Mouse (Mus musculus) heart, postnatal 25 days (tissue): Measurements from ENCODE around the gene Bad. TPM values are rescaled to one million over a fixed set of nuclear protein-coding genes. Genes with fewer than 3 reads are reported as not detected.
"Not testable (repeated sequence)": the region's sequence is repeated elsewhere in the genome, so short reads cannot be mapped to it uniquely, and the experiment has no call there.

Experiments used
- DNase-seq: peaks from one replicate; pipeline ENCODE4 v3.0.0; 2022; ENCODE audit warnings: low spot score
- intact Hi-C: fragments of 180-260 bp; cut with DNase I; formaldehyde crosslinking; loops from one replicate; pipeline ENCODE4 v1.15.1; 2025
- total RNA-seq, 2 experiments: library from RNA; stranded (reverse); gene quantifications; 2 replicates each; pipeline ENCODE4 v1.2.3; 2021

The Bad gene
- total RNA-seq = 10 to 100 TPM; 24.4 to 27.3 TPM

GRCm38 (mm10) chr19:6941372-6942248 is at the start of gene Bad:
Bad (plus strand) TSS chr19:6941861.
- intact Hi-C loops = loop anchor here (1.0 kb wide), 1 partner anchor 10 kb away; no protein-coding TSS in a partner anchor
- DNase-seq = peak; percentile 85

- intact Hi-C loops = no loop called here
- no peak for DNase-seq
Observed at GRCm38 (mm10) chr19:6892512-6892911, 49.1 kb upstream of the Bad start.

GRCm38 (mm10) chr19:6893731-6894451 is 47.8 kb upstream of the Bad start:
- DNase-seq = no peak
- intact Hi-C loops = no loop called here

DNA sequence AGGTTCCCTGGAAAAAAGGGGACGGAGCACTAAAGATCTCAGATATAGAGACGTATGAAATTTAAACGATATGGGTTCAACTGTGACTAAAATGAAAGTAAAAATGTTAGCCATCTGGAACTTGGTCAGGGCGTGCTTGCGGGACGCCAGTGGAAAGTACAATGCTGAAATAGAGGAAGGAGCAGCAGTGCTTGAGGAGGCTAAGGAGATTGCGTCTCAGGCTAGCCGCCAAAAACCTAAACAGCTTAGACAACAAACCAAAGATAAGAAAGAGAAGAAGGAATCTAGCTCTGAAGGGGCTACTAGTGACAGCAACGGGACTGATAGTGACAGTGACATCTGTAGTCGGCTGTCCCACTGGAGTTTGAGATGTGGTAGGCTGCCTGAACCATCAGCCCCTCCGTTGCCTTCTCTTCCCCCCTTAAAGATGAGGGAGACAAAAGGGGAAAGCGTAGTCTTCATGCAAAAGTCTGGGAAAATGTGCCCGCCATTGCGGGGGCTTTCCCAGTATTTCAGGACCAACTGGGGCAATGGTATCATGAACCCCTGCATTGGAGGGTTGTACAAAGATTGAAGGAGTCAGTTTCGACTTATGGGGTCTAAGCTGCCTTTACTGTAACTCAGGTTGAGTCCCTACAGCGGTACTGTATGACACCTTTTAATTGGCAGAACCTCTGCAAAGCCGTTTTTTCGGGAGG is 45.9 kb upstream of the Bad start:
- DNase-seq, intact Hi-C loops: not testable (repeated sequence)

DNA sequence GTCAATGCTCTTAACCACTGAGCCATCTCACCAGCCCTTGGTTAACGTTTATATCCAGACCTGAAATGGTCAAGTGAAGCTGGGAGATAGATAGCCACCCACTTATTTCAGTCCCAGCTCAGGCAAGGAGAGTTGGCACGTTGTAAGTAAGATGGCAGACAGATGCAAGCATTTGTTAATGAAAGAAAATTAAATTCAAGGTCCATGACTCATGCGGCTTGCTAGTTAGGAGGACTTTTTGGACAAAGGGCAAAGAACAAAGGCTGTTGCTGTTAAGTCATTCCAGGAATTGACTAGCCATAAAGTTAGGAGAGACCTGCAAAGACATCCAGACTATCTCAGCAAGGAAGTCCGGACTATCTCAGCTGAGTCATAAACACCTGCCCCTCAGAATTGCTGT is 42.0 kb upstream of the Bad start:
- DNase-seq = no peak
- intact Hi-C loops = no loop called here

GRCm38 (mm10) chr19:6903031-6903430 is 38.6 kb upstream of the Bad start:
- intact Hi-C loops = no loop called here
- no peak for DNase-seq

- intact Hi-C loops = loop anchor here (5.0 kb wide), 1 partner anchor 63 kb away; the partner anchor contains the start of gene Rps6ka4
- DNase-seq = no peak
Observed at GRCm38 (mm10) chr19:6904846-6905245, 36.8 kb upstream of the Bad start.

DNA sequence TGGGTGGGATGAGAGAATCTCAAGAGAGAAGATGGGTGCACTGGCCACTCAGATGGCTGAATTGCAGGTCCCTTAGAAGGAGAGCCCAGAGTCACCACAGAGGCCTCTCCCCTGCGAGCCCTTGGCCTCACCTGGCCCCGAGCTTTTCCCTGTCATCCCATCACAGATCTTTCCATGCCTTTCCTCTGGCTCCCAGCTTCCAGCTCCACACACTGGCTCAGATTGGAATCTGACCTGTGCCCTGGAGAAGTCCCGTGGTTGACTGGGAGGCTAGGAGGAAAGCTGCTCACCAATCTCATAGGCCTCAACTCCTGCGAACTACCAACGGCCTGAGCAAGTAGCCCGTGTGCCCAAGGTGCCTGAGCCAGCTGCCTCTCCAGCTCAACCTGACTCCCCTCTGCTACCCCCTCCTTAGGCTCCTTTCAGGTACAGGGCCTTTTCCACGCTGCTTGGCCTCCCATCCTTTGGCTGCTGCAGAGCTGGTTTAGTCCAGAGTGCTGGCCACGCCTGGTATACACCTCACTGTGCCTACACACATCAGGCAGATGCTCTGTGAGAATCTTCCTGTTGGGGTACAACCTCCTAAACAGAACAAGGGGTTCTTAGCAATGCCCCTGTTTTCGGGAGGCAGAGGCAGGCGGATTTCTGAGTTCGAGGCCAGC is 36.0 kb upstream of the Bad start:
- DNase-seq = no peak
- intact Hi-C loops = loop anchor here (5.0 kb wide), 1 partner anchor 63 kb away; the partner anchor contains the start of gene Rps6ka4

DNA sequence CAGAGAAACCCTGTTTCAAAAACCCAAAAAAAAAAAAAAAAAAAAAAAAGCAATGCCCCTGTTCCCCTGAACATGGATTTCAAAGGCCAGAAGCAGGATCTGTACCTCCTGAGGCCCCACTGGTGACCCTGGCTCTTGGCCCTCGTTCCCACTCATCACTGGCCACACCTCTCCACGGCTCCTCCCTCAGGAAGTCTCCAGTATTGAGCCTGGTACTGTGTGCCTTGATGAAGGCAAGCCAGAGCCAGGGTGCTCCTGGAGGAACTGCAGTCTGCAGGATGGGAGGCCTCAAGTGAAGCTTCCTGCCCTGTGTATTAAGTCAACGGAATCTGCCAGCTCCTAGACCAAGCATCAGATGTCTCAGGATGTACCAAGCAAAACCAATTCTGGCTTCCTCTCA is 35.5 kb upstream of the Bad start:
- no peak for DNase-seq
- intact Hi-C loops = loop anchor here (5.0 kb wide), 1 partner anchor 64 kb away; the partner anchor contains the start of gene Rps6ka4

DNA sequence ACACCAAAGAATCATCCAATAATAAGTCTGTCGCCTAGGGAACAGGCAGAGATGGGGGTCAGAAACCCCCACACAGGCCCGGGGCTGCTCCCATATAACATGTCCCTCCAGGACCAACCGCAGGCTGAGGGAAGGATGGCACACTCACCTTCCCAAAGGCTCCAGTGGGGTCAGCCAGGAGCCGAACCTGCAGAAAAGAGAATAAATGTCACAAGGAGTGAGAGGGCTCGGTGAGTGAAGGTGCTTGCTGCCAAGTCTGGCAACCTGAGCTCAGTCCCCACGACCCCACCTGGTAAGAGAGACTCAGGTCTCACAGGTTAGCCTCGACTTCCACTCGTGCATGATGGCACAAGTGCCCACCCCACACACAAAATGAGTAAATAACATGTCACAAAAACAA is 34.6 kb upstream of the Bad start:
- DNase-seq = no peak
- intact Hi-C loops = loop anchor here (5.0 kb wide), 1 partner anchor 65 kb away; the partner anchor contains the start of gene Rps6ka4

GRCm38 (mm10) chr19:6907811-6908540 is 33.7 kb upstream of the Bad start:
- intact Hi-C loops = loop anchor here (5.0 kb wide), 1 partner anchor 66 kb away; the partner anchor contains the start of gene Rps6ka4
- DNase-seq = no peak

- no peak for DNase-seq
- intact Hi-C loops = loop anchor here (5.0 kb wide), 1 partner anchor 67 kb away; the partner anchor contains the start of gene Rps6ka4
Observed at GRCm38 (mm10) chr19:6909021-6909420, 32.6 kb upstream of the Bad start.

DNA sequence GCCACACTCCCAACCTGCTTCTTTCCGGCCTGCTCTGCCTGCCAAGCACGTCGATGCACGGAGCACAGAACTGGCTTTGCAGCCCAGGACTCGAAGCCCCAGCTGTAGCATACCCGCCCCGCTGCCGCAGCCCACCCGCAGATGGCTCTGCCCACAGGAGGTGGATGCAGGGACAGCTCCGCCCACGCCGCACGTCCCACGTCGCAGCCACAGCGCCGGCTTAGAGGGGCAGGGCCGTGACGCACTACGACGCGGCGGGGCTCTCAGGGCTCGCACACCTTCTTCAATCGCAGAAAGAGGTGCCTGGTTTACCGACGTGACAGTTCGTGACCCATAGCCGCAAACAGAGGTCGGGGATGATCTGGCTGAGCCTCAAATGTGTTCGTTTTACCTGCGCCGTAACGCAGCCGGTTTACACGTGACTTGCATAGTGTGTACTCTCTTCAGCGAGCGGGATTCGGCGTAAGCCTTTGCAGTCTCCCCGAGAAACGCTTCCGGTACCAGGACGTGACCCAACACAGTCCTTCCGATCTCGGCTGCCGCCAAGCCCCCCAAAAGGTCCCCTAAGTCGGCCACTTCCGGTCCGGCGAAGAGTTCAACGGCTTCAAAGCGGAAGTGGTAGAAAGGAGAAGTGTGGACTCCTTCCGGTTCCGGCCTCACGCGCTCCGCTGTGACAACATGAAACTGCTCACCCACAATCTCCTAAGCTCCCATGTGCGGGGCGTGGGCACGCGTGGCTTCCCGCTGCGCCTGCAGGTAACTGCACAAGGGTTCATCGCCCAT is 32.0 kb upstream of the Bad start, which contains the start of the genes Trmt112 and Prdx5:
Gene Trmt112, plus strand, starts transcription at position 192 of the 783 bp plus-strand sequence.
Gene Prdx5, minus strand, starts transcription at position 600 of the 783 bp plus-strand sequence.
- intact Hi-C loops = loop anchor here (5.0 kb wide), 1 partner anchor 67 kb away; the partner anchor contains the start of gene Rps6ka4
- peak; percentile 85 for DNase-seq

GRCm38 (mm10) chr19:6910306-6910705 is 31.4 kb upstream of the Bad start:
- DNase-seq, intact Hi-C loops: not testable (repeated sequence)

DNA sequence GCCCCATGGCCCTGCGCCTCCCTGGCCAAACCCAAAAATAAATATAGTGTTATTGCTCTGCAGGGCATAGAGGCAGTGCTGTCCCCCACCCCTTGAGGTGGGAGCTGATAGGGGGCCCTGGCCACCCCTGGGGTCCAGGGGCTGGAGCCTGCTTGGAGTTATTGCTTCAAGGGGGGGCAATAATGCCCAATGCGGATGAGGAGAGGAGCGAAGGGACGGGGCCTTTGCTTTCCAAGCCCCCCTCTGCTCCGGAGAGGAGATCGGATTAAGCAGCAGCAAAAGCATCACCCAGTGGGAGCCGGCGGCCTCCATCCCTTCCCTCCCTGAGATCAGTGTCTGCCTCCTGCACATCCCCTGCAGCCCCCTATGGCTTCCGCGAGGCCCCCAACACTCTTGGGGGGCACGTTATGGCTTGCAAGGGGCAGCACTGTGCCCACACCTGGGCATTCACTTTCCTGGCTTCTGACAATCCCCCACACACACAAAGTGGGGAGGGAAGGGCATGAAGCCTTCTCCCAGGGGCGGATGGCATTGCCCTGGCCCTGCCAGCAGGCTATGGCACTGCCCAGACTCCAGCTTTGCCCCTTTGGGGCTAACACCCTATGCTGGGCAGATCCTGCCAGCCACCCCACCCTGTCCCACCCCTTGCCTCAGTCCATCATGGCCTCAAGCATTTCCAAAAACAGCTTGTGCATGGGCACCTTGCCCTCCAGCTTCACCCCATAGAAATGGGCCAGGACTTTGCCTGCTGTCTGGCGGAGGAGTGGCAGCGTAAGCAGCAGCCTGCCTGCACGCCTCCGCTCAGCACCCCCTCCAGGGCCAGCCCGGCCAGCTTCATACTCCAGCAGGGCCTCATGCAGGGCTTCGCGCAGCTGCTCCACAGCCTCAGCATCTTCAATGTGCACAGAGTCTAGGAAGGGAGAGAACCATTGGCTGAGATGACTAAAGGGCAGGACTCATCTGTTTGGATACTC is 30.3 kb upstream of the Bad start:
- intact Hi-C loops = no loop called here

DNA sequence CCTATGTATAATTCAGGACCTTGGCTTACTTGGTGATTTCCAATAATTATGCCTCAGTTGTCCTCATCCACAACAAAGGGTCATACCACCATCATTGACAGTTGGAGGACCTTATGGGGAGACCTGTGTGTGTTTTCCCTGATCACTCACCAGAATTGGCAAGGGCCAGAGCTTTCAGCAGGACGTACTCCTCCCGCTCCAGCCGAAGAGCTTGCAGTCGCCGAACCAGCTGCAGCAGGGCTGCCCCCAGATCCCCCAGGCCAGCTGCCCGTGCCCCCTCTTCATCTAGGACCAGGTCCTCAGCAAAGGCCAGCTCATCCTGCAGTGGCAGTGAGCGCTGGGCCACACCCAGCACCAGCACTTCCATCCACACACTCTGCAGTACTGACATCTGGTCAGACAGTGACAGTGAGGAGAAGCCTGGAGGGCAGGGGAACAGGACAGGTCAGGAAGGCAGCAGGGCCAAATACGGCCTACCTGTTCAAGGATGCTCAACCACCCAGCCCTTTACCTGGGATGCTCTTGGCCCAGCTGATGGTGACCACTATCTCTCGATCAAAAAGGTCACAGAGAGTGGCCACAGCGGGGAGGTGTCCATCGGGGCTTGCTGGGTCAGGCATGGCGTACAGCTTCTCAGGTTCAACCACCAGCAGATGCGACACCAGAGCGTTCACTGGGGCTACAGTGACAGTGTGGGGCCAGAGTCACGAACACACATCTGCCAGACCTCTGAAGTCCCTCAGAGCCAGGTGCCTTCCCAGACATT is 29.3 kb upstream of the Bad start:
- intact Hi-C loops = no loop called here
- no peak for DNase-seq

More for the DNA sequence above, 30.3 kb upstream of the Bad start:
- no peak for DNase-seq
